Mouse (Mus musculus): ENCODE results near the gene Stx2.
"Not testable (repeated sequence)": the region's sequence is repeated elsewhere in the genome, so short reads cannot be mapped to it uniquely, and the experiment has no call there.

The Stx2 gene

DNA sequence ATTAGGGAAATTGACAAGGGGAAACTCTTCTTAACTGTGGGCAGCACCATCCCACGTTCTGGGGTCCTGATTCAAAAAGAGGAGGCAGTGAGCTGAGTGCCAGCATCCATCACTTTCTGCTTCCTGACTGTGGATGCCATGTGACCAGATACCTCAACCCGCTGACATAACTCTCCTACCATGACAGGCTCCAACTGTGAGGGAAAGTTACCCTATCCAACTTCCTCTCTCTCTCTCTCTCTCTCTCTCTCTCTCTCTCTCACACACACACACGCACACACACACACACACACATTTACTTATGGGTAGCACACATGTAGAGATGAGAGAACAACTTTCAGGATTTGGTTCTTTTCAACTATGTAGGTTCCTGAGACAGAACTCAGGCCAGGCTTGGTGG lies 1.2 kb upstream of the Stx2 start:
- DNase-seq (ENCODE audit: low spot score) = no peak

- DNase-seq (ENCODE audit: low spot score) = no peak
Measured at GRCm38 (mm10) chr5:129008008-129008407, 366 bp downstream of the Stx2 start.

DNA sequence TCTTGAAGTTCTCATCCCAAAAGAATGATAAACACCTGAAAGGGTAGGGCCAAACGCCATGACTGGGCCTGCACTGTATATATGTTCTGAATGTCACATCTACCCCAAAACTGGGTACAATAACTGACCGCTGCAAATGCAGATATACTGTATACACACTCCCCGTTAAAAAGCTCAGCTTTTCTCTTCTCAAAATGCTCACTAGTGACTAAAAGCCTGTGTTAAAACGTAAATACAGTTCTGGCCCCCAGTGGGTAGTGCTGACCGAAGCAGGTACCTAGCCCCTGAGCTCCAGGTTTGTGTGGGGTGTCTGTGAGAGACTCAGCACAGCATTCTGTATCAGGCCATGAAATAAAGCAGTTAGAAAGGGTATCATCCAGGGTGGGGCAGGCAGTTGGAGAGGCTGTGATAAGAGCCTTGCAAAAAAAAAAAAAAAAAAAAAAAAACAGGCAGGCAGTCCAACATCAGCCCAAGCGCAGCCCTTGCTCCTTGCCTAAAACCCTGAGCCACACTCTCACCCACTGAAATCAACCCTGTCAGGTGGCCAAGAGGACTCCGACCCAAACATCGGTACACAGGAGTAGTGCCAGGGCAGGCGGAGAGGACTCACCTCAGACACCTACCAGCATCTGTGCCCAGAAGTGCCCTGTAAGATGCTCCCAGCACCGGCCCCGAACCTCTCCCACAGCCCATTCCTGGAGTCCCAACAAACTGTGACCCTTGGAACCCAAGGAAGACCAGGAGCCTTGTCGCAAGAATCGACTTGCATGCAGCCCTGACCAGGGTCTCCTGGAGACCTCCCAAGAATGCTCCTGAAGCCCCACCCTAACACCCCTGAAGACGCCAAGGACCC lies 1.0 kb downstream of the Stx2 start:
- no peak for DNase-seq (ENCODE audit: low spot score)

DNA sequence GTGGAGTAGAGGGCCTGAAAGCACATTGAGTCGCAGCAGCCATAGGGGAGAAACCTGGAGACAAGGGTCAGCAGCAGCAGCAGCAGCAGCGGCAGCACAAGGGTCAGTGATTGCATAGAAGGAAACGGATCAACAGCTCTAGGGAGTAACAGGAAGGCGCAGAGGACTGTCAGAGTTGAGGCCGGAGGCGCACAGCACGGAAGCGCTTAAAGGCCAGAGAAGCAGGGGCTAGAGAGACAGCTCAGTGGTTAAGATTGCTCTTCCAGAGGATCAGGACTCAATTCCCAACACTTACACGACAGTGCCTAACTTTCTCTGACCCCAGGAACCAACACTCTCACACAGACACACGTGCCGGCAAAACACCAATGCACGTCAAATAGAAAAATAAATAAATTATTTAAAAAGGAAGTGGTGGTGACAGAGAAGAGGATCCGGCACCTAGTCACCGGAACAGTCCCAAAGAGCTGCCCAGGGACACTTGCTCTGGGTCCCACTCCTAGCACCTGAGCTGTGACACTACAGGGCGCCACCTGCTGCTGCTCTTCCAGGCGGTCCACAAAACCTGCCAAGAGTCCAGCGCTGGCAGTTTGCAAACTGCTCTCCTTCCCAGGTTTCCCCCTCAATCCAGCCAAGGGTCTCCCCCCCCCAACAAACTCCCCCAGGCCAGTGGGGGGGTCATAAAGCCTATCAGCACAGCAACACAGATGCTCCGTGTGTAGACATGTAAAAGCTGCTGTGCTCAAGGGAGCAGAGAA lies 2.2 kb downstream of the Stx2 start:
- DNase-seq (ENCODE audit: low spot score) = no peak

- DNase-seq (ENCODE audit: low spot score) = no peak
Measured at GRCm38 (mm10) chr5:129005416-129005815, 3.0 kb downstream of the Stx2 start.

GRCm38 (mm10) chr5:129002571-129003011 lies 5.8 kb downstream of the Stx2 start:
- no peak for DNase-seq (ENCODE audit: low spot score)

- DNase-seq (ENCODE audit: low spot score) = no peak
Measured at GRCm38 (mm10) chr5:129000706-129001468, 7.5 kb downstream of the Stx2 start.

DNA sequence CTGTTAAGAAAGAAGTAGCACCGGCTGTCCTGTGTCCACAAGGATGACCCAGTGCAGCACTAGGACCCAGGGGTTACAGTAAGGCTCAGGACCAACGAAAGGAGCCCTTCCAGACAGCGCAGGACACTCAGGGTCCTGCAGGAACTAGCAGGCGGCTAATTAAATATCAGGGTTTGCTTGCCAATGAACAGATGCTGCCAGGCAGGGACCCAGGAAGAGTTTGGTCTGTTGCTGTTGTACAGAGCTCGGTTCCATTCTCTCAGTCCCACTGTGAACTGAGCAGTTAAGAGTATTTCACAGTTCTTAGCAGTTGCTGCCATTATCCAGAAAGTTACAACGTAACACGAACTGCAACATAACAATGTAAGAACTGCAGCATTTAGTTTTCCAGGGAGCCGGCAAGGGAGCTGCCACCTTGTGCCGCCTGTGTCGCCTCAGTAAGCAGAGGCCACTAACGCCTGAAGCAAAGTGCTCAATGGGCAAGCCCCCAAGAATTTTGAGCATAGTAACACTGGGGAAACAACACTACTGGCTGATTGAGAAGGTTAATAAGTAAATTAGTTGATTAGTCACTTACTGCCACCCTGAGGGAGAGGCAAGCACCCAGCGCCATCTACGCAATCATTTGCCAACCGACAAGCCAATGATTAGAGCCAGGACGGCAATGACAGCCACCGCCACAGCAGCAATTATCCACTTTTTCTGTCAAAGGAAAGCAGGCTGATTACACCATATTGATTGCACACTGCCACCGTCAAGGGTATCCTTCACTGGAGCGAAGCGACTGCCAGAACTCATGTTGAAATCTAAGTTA lies 21.0 kb downstream of the Stx2 start:
- DNase-seq (ENCODE audit: low spot score) = no peak

- no peak for DNase-seq (ENCODE audit: low spot score)
Measured at GRCm38 (mm10) chr5:128985946-128986345, 22.4 kb downstream of the Stx2 start.

GRCm38 (mm10) chr5:128984536-128984935 lies 23.8 kb downstream of the Stx2 start:
- DNase-seq (ENCODE audit: low spot score) = no peak

DNA sequence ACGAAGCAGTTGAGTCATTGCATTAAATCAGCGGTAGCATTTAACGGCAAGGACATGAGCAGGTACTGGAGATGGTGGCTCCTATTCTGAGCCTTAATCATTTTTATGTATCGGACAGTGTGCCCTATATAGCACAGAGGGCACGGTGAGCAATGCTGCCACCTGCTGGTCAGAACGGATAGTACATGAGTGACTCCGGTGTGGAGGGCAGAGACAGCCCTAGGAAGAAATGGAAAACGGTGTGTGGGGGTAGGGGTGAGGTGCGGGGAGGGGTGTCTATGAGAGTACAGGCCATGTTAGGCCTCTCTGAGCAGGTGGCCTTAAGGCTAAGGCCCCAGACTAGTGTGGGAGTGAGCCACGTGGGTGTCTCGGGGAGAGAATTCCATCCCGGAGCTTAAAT lies 26.8 kb downstream of the Stx2 start:
- DNase-seq (ENCODE audit: low spot score) = peak; percentile 61

- no peak for DNase-seq (ENCODE audit: low spot score)
Measured at GRCm38 (mm10) chr5:128980857-128981256, 27.5 kb downstream of the Stx2 start.

DNA sequence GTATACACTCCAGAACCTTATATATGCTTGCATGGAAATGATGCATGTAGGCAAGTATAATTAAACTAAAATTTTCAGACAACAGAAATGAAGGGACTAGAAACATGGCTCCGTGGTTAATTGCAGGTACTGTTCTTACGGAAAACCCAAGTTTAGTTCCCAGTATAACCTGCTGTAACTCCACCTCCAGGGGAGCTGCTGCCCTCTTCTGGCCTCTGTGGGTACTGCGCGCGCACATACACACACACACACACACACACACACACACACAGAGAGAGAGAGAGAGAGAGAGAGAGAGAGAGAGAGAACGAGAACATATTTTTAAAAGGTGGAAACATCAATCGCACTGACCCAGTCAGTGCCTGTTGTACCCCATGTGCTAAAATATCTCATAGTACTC lies 29.4 kb downstream of the Stx2 start:
- no peak for DNase-seq (ENCODE audit: low spot score)

DNA sequence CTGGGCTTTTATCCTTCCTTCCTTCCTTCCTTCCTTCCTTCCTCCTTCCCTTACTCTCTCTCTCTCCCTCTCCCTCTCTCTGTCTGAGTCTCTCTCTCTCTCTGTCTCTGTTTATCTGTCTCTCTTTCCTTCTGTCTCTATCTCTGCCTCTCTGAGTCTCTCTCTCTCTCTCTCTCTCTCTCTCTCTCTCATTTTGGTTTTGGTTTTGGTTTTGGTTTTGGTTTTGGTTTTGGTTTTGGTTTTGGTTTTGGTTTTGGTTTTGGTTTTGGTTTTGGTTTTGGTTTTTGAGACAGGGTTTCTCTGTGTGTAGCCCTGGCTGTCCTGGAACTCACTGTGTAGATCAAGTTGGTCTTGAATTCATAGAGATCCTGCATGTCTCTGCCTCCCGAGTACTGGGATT lies 30.9 kb downstream of the Stx2 start:
- not testable (repeated sequence) for DNase-seq (ENCODE audit: low spot score)

DNA sequence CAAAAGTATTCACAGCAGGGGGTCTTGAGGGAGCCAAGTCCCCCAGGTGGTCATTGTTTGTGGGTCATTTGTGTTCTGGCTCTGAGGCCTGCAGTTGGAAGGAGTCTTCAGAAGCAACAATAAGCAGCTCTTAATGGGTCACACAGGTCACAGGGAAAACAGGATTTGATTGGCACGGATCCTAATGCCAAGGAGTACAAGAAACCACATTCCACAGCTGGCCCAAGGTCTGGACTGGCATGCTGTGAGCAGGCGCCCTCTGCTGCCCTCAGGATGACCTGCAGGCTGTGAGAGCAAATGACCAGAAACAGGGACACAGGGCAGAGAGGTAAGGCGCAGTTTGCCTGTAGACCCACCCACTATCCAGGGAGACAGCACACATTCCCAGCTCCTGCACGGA lies 32.1 kb downstream of the Stx2 start:
- DNase-seq (ENCODE audit: low spot score) = no peak

DNA sequence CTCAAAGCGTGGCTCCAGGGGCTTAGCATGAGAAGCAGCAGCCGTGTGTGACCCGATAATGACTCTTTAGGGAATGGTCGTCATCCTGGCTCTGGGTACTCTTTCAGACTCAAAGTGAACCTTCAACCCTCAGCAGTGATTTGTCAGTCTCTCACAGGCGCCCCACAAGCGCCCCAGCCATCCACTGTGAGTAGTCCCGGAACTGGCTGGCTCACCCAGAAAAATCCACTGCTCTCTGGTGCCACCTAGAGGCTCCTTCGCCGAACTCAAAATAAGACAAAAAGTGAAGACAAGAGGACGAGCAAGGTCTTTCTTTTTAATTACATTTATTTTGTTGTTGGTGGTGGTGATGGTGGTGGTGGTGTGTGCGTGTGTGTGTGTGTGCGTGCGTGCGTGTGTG lies 37.1 kb downstream of the Stx2 start:
- peak; percentile 44 for DNase-seq (ENCODE audit: low spot score)

- DNase-seq (ENCODE audit: low spot score) = no peak
Measured at GRCm38 (mm10) chr5:128970878-128971277, 37.5 kb downstream of the Stx2 start.

DNA sequence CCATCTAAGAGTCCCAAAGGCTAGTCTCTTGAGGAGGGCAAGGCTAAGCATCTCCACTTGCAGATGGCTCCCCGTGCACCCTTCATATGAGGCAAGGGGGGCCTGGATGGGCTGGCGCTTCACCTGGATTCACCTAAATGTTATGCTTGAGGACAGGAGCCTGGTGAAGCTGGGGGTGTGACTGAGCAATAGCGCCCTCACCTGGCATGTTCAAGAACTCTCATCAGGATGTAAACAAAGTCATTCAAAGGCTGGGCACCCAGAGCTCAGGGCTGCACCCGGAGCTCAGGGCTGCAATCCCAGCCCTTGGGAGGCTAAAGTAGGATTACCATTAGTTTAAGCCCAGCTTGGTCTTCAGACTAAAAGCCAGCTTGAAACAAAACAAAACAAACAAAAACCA lies 44.0 kb downstream of the Stx2 start:
- no peak for DNase-seq (ENCODE audit: low spot score)

DNA sequence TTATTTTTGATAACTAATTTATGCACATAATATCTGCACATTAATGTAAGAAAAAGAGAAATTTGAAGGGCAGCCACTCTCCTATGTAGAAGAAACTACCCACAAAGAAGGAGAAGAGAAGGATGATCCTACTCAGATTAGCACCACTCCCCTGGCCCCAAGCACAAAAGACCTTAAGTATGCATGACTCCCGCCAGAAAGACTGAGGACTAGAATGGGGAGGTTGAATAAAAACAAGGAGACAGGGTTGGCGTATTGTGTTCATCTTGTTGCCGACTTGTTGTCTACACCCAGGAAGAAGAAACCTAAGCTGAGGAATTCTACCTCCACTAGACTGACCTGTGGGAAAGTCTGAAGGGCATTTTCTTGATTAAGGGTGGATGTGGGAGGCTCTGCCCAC lies 49.5 kb downstream of the Stx2 start:
- no peak for DNase-seq (ENCODE audit: low spot score)

DNA sequence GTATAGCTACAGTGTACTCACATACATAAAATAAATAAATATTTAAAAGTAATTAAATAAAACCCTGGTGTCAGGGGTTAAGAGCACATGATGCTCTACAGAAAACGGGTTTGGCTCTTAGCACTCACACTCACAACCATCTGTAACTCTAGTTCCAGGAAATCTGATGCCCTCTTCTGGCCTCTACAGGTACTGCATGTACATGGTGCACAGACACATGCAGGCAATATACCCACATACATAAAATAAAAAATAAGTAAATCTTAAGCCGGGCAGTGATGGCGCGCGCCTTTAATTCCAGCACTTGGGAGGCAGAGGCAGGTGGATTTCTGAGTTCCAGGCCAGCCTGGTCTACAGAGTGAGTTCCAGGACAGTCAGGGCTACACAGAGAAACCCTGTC lies 54.0 kb downstream of the Stx2 start:
- DNase-seq (ENCODE audit: low spot score) = not testable (repeated sequence)

DNA sequence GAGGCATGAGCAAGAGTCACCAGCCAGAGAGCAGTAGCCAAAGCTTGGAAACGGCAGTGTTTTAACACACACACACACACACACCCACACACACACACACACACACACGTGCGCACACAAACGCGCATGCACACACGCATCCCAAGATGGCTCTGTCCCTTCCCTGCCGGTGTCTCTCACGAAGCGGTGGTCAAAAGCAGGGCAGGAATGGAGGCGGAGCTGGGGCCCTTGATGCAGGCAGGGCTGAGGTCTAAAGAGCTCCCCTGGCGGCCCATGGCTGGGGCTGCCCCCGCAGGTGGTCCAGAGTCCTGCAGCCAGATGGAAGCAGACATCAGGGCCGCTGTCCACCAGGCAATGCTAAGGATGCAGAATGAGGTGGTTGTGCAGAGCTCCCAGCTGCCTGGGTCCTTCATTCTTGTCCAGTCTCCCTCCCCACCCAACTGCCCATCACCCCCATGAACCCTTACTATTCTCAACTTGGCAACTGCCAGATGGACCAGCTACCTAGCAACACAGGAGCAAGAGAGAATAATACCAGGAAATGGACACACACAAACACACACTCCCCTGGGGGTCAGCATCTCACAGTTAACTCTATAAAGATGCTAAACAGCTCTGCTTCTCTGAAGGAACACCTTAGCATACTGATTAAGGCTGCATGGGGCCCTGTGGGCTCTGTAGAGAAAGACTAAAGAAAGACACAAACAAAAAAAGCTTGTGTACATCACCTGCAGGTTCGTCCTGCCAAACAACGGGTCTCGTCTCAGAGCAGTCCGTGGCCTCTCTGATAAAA lies 54.9 kb downstream of the Stx2 start, which contains the start of gene Rimbp2:
Gene Rimbp2, minus strand, starts transcription at position 209 of the 793 bp plus-strand sequence.
- no peak for DNase-seq (ENCODE audit: low spot score)
